Comparison of ENCODE assay signal across 8 mouse cellular contexts in genomic region chr3:40530845-40531244, GRCm38 (mm10). TPM values are rescaled to one million over a fixed set of nuclear protein-coding genes. Genes with fewer than 3 reads are reported as not detected.
A peak's percentile ranks its signal among the peaks of the same experiment; 100 is the strongest.
DNase-seq lines count a peak whose midpoint lies in the region; ATAC-seq and TF ChIP-seq lines count a peak whose summit lies in the region.

No protein-coding gene starts in this region.

- intact Hi-C loops in gastrocnemius, adult 2 months (cut with DNase I), result no loop called here
- intact Hi-C loops in gastrocnemius, postnatal 36 days (cut with DNase I), result no loop called here

- no peak overlapping the region for H3K27ac ChIP-seq in gastrocnemius, adult 2 months
- H3K27ac ChIP-seq in hindbrain, embryonic 14.5 days, result no peak overlapping the region
- H3K27ac ChIP-seq in midbrain, embryonic 10.5 days (replicated peaks), result no peak overlapping the region

- ATAC-seq in common myeloid progenitor, adult 5-6 weeks (replicated peaks; ENCODE audit: low read depth, poor library complexity, severe bottlenecking), result peak; percentile 52
- no peak for ATAC-seq in hindbrain, embryonic 14.5 days (ENCODE audit: low FRiP score)

- no peak for DNase-seq in gastrocnemius, adult 2 months
- DNase-seq in gastrocnemius, postnatal 36 days, result no peak
- no peak for DNase-seq in hindbrain, embryonic 14.5 days (ENCODE audit: low spot score)
- no peak for DNase-seq in midbrain, embryonic 10.5 days (ENCODE audit: low spot score)
- no peak for DNase-seq in cerebellum, adult 8-10 months
- no peak for DNase-seq in right cerebral cortex, adult 2 months (ENCODE audit: low spot score in 2 of 2)
- DNase-seq in thymus, postnatal 36 days, result no peak

- no peaks in the 10 kb centered on the region for H3K36me3 ChIP-seq in hindbrain, embryonic 14.5 days (replicated peaks; ENCODE audit: control insufficient read depth, insufficient read depth)
- H3K36me3 ChIP-seq in midbrain, embryonic 10.5 days, result no peaks in the 10 kb centered on the region

- no peak for TF ChIP-seq CTCF in gastrocnemius, adult 2 months (IDR thresholded peaks at IDR 0.05)

- H3K4me1 ChIP-seq in hindbrain, embryonic 14.5 days (replicated peaks; ENCODE audit: control insufficient read depth, insufficient read depth, low read length), result 0 out of 2 replicates have a peak, but pooled peaks cover 13% of the 10 kb centered on the region
- peaks cover 31% of the 10 kb centered on the region for H3K4me1 ChIP-seq in midbrain, embryonic 10.5 days

- H3K27me3 ChIP-seq in hindbrain, embryonic 14.5 days (ENCODE audit: control insufficient read depth, insufficient read depth, low read length), result peaks cover 12% of the 10 kb centered on the region; the same call in 1 of the 2 replicates
- H3K27me3 ChIP-seq in midbrain, embryonic 10.5 days (ENCODE audit: low read depth, poor library complexity, severe bottlenecking), result peaks cover 77% of the 10 kb centered on the region

- H3K9me3 ChIP-seq in hindbrain, embryonic 14.5 days (ENCODE audit: control insufficient read depth, low read length), result no peaks in the 10 kb centered on the region
- H3K9me3 ChIP-seq in midbrain, embryonic 10.5 days (replicated peaks), result peaks cover 6% of the 10 kb centered on the region; the same call in 1 of the 2 replicates

- peak overlapping the region; percentile 71 for H3K4me3 ChIP-seq in gastrocnemius, adult 2 months
- H3K4me3 ChIP-seq in hindbrain, embryonic 14.5 days (replicated peaks; ENCODE audit: low read length), result peak overlapping the region; percentile 54
- peak overlapping the region; percentile 75 for H3K4me3 ChIP-seq in midbrain, embryonic 10.5 days

- 0 out of 2 replicates have a peak overlapping the region, but pooled peaks have one; percentile 64 for H3K9ac ChIP-seq in hindbrain, embryonic 14.5 days

- H3K4me2 ChIP-seq in hindbrain, embryonic 14.5 days (replicated peaks), result peak overlapping the region; percentile 97

- WGBS in hindbrain, embryonic 14.5 days, result 13% methylated on average over 7 of the region's 7 CpGs
- WGBS in midbrain, embryonic 10.5 days, result 19% methylated on average over 7 of the region's 7 CpGs

RNA-seq across cellular contexts. Expression of gene Intu, which starts 0.2 kb away (rescaled TPM):
- 1 to 10 TPM; 1.2 to 2.3 TPM for total RNA-seq in gastrocnemius, adult 2 months (2021)
- 1 to 10 TPM; 1.0 to 1.8 TPM for total RNA-seq in gastrocnemius, postnatal 36 days (2021)
- total RNA-seq in common myeloid progenitor, adult 5-6 weeks (2017), result 2.4 and 2.5 TPM in 2 replicates
- polyA plus RNA-seq in hindbrain, embryonic 14.5 days (2014; fragmentation: Nextera tagmentation; extraction: Ambion mirVana), result 4.1 and 4.7 TPM in 2 replicates
- 6.4 and 7.0 TPM in 2 replicates for polyA plus RNA-seq in midbrain, embryonic 10.5 days (2016; fragmentation: Nextera tagmentation; extraction: Ambion mirVana)
